Mouse (Mus musculus) lung, embryonic 16.5 days (tissue): ENCODE results near the gene Ptar1. TPM values are rescaled to one million over a fixed set of nuclear protein-coding genes. Genes with fewer than 3 reads are reported as not detected.

Source experiments
- ATAC-seq: fragments of 200-750 bp; cut with Nextera tagmentation; 2 replicates; pipeline ENCODE4 v1.8.0; 2017; ENCODE audit warnings: low read depth, mild to moderate bottlenecking, moderate library complexity
- H3K27ac ChIP-seq: fragments of 300-500 bp; sonication (generic); 2 replicates; pipeline ENCODE4 v1.5.1; 2014; ENCODE audit warnings: mild to moderate bottlenecking, control low read depth, low read length
- H3K27me3 ChIP-seq: fragments of 300-500 bp; sonication (generic); 2 replicates; pipeline ENCODE4 v1.6.1; 2014; ENCODE audit warnings: low read depth, low read length, mixed read lengths; ENCODE audit not compliant: control insufficient read depth, insufficient read depth
- H3K36me3 ChIP-seq: fragments of 300-500 bp; sonication (generic); 2 replicates; pipeline ENCODE4 v1.6.1; 2014; ENCODE audit warnings: low read length; ENCODE audit not compliant: control insufficient read depth, insufficient read depth
- H3K4me1 ChIP-seq: fragments of 300-500 bp; sonication (generic); replicated peaks from 2 replicates; pipeline ENCODE4 v1.6.1; 2014; ENCODE audit warnings: low read length, mixed read lengths; ENCODE audit not compliant: control insufficient read depth, insufficient read depth
- H3K4me2 ChIP-seq: fragments of 300-500 bp; sonication (generic); 2 replicates; pipeline ENCODE4 v1.6.1; 2014; ENCODE audit warnings: low read depth, low read length, control low read depth
- H3K4me3 ChIP-seq: fragments of 300-500 bp; sonication (generic); 2 replicates; pipeline ENCODE4 v1.5.1; 2014; ENCODE audit warnings: mild to moderate bottlenecking, low read length, control low read depth
- H3K9ac ChIP-seq: fragments of 300-500 bp; sonication (generic); 2 replicates; pipeline ENCODE4 v1.6.1; 2014; ENCODE audit warnings: low read length, control low read depth
- H3K9me3 ChIP-seq: fragments of 300-500 bp; sonication (generic); 2 replicates; pipeline ENCODE4 v1.6.1; 2016; ENCODE audit warnings: low read length; ENCODE audit not compliant: control insufficient read depth
- WGBS: fragments of 180-500 bp; shearing (Covaris S2); extraction: QIAGEN DNeasy Blood & Tissue Kit; methylation state at CpG from one replicate; pipeline ENCODE4 v1.1.7; 2014; 5-methylcytosine and 5-hydroxymethylcytosine counted together
- polyA plus RNA-seq: library from polyadenylated mRNA; unstranded; fragments of >200 nt; fragmentation: Nextera tagmentation; extraction: Ambion mirVana; gene quantifications from 2 replicates; pipeline ENCODE4 v1.2.1, GENCODE M21; 2015

Gene Ptar1
- polyA plus RNA-seq: 4.8 and 6.2 TPM in 2 replicates

DNA sequence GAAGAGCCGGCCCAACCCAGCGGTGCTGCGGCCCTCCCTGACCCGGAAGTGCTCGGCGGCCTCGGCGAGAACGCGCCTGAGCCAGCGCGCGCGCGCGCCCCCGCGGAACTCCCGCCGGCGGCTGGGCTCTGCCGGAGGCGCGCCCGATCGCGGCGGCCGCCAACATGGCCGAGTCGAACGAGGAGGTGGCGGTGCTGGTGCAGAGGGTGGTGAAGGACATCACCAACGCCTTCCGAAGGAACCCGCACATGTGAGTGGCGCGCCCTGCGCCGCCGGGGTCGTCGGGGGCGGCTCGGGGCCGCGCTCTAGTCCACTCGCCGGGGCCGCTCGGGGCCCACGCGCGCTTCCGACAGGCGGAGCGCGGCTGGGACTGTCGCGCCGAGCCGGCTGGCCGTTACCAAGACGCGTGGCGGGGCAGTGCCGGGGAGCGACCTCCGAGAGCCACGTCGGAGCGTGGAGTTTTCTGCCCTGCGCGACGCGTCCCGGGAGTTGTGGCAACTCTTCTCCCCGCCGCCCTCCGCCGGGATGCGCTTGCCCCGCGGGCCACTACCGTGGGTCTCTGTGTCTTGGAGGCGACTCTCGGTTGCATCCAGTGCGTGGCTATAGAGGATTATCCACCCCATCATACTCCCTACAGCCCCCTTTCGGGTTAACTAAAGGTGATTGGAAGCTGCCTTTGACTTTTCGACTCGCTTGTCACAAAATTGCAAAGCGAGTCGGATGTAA lies at the start of gene Ptar1:
Ptar1 (plus strand) TSS at position 134 of the 726 bp plus-strand sequence.
- peak within 1 kb of the TSS; percentile 78 for H3K4me2 ChIP-seq
- H3K27me3 ChIP-seq: no peaks in the 10 kb centered on the region
- no peaks in the 10 kb centered on the region for H3K36me3 ChIP-seq
- peak within 1 kb of the TSS; percentile 97 for H3K9ac ChIP-seq
- peak within 1 kb of the TSS; percentile 89 for H3K4me3 ChIP-seq
- under 1% methylated on average over 63 of the region's 93 CpGs for WGBS
- no peaks in the 10 kb centered on the region for H3K9me3 ChIP-seq
- peak; percentile 93 for ATAC-seq
- peak within 1 kb of the TSS; percentile 97 for H3K27ac ChIP-seq
- 0 out of 2 replicates have a peak, but pooled peaks cover 6% of the 10 kb centered on the region for H3K4me1 ChIP-seq

DNA sequence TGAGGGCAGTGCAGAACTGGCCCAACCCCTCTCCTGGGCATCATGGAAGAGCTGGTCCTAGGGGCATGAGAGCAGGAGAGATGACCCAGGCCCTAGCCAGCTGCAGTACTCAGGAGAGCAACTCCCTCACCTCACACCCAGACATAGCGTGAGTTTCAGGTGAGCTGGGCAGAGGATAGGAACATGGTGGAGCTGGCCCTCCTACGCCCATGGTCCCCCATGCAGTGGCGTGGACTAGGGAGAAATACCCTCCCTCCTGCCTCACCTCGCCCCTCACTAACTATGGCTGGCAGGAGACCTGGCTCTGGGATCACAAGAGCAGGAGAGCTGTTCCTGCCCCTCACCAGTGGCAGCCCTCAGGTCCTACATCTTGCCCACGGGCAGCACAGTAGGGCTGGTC lies 43.4 kb upstream of the Ptar1 start:
- Histone ChIP-seq H3K27ac (no peak overlapping the region), H3K4me3 (no peak overlapping the region), H3K4me1 (no peaks in the 10 kb centered on the region), H3K36me3 (no peaks in the 10 kb centered on the region), H3K9ac (no peak overlapping the region), H3K9me3 (no peaks in the 10 kb centered on the region), H3K27me3 (no peaks in the 10 kb centered on the region), H3K4me2 (no peak overlapping the region)
- no peak for ATAC-seq
- WGBS: 88% methylated on average over 5 of the region's 5 CpGs

DNA sequence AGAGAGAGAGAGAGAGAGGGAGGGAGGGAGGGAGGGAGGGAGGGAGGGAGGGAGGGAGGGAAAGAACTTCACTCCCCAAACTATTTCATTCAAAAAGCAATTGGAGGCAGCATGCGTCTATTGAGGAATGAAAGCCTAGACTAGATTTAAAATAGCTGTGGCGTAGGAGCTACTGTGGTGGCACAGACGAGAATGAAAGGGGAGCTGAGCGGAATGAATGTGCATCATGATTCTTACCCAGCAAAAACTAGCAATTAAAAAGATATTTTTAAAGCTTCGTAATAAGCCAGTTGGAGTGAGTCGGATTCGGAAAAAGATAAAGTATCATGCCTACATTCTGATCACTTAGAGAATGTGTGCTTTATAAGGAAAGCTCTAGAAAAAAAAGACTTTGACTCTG lies 41.9 kb upstream of the Ptar1 start:
- no peak overlapping the region for H3K4me3 ChIP-seq
- no peaks in the 10 kb centered on the region for H3K9me3 ChIP-seq
- H3K36me3 ChIP-seq: no peaks in the 10 kb centered on the region
- H3K4me2 ChIP-seq: no peak overlapping the region
- WGBS: 78% methylated on average over 7 of the region's 7 CpGs
- H3K9ac ChIP-seq: no peak overlapping the region
- H3K27me3 ChIP-seq: no peaks in the 10 kb centered on the region
- H3K27ac ChIP-seq: no peak overlapping the region
- no peaks in the 10 kb centered on the region for H3K4me1 ChIP-seq
- ATAC-seq: no peak

- no peaks in the 10 kb centered on the region for H3K9me3 ChIP-seq
- no peaks in the 10 kb centered on the region for H3K27me3 ChIP-seq
- H3K4me1 ChIP-seq: no peaks in the 10 kb centered on the region
- H3K36me3 ChIP-seq: no peaks in the 10 kb centered on the region
- no peak overlapping the region for H3K4me2 ChIP-seq
- ATAC-seq: no peak
- H3K27ac ChIP-seq: no peak overlapping the region
- H3K4me3 ChIP-seq: no peak overlapping the region
- 89% methylated on average over 7 of the region's 7 CpGs for WGBS
- H3K9ac ChIP-seq: no peak overlapping the region
These were observed 39.9 kb upstream of the Ptar1 start for GRCm38 (mm10) chr19:23647308-23647707.

GRCm38 (mm10) chr19:23652644-23653043 lies 34.6 kb upstream of the Ptar1 start, which contains the start of gene 1700028P14Rik:
Gene 1700028P14Rik (minus strand): TSS chr19:23652812.
- Histone ChIP-seq H3K9ac (no peak within 1 kb of the TSS), H3K36me3 (no peaks in the 10 kb centered on the region), H3K4me2 (peak within 1 kb of the TSS; percentile 49), H3K9me3 (no peaks in the 10 kb centered on the region), H3K4me1 (no peaks in the 10 kb centered on the region), H3K4me3 (peak within 1 kb of the TSS; percentile 22), H3K27me3 (no peaks in the 10 kb centered on the region), H3K27ac (no peak within 1 kb of the TSS)
- WGBS: 4% methylated on average over 13 of the region's 13 CpGs
- peak; percentile 93 for ATAC-seq

- H3K27me3 ChIP-seq: no peaks in the 10 kb centered on the region
- ATAC-seq: no peak
- H3K4me1 ChIP-seq: no peaks in the 10 kb centered on the region
- no peak overlapping the region for H3K4me2 ChIP-seq
- H3K9ac ChIP-seq: no peak overlapping the region
- no peak overlapping the region for H3K27ac ChIP-seq
- WGBS: 85% methylated on average over 5 of the region's 5 CpGs
- no peak overlapping the region for H3K4me3 ChIP-seq
- no peaks in the 10 kb centered on the region for H3K36me3 ChIP-seq
- H3K9me3 ChIP-seq: no peaks in the 10 kb centered on the region
These were observed 34.1 kb upstream of the Ptar1 start for GRCm38 (mm10) chr19:23653154-23653553.

- WGBS: 32% methylated on average over 12 of the region's 12 CpGs
- H3K27me3 ChIP-seq: no peaks in the 10 kb centered on the region
- H3K36me3 ChIP-seq: no peaks in the 10 kb centered on the region
- ATAC-seq: no peak
- no peaks in the 10 kb centered on the region for H3K4me1 ChIP-seq
- no peak overlapping the region for H3K4me3 ChIP-seq
- H3K27ac ChIP-seq: no peak overlapping the region
- no peaks in the 10 kb centered on the region for H3K9me3 ChIP-seq
- H3K4me2 ChIP-seq: no peak overlapping the region
- no peak overlapping the region for H3K9ac ChIP-seq
These were observed 29.8 kb upstream of the Ptar1 start for GRCm38 (mm10) chr19:23657261-23657932.

DNA sequence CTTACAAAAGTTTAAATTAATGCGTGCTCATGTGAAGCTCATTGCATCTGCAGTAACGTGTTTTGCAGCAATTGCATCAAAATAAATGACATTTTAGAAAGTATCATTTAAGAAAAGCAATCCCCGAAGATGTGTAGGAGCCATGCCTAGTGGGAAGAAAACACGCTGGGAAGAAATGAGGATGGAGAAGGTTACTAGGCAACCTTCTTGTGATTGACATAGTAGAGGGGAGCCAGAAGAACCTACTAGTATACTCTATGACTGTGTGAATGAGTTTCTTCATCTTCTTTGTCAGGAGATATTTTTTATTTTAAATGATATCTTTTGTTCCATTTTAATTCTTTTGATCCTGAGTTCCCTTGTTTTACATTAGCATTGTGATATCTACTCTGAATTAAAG lies 28.9 kb upstream of the Ptar1 start:
- H3K27me3 ChIP-seq: no peaks in the 10 kb centered on the region
- H3K9ac ChIP-seq: no peak overlapping the region
- H3K9me3 ChIP-seq: no peaks in the 10 kb centered on the region
- H3K36me3 ChIP-seq: no peaks in the 10 kb centered on the region
- H3K27ac ChIP-seq: no peak overlapping the region
- no peak for ATAC-seq
- no peak overlapping the region for H3K4me2 ChIP-seq
- 75% methylated on average over 4 of the region's 4 CpGs for WGBS
- no peaks in the 10 kb centered on the region for H3K4me1 ChIP-seq
- no peak overlapping the region for H3K4me3 ChIP-seq

- no peak overlapping the region for H3K4me3 ChIP-seq
- no peak overlapping the region for H3K4me2 ChIP-seq
- 71% methylated on average over 7 of the region's 7 CpGs for WGBS
- H3K4me1 ChIP-seq: no peaks in the 10 kb centered on the region
- H3K36me3 ChIP-seq: no peaks in the 10 kb centered on the region
- H3K9me3 ChIP-seq: no peaks in the 10 kb centered on the region
- no peaks in the 10 kb centered on the region for H3K27me3 ChIP-seq
- no peak overlapping the region for H3K27ac ChIP-seq
- no peak overlapping the region for H3K9ac ChIP-seq
- no peak for ATAC-seq
These were observed 23.1 kb upstream of the Ptar1 start for GRCm38 (mm10) chr19:23664083-23664482.
